Mouse (Mus musculus) thymus, postnatal 0 days (tissue): ENCODE data around the gene Urb1. TPM values are rescaled to one million over a fixed set of nuclear protein-coding genes. Genes with fewer than 3 reads are reported as not detected.
A peak's percentile ranks its signal among the peaks of the same experiment; 100 is the strongest.

Experiments
- DNase-seq: peaks from one replicate; pipeline ENCODE4 v3.0.0-alpha.2; 2015; ENCODE audit warnings: low spot score
- polyA plus RNA-seq: library from polyadenylated mRNA; unstranded; fragments of >200 nt; fragmentation: Nextera tagmentation; extraction: Ambion mirVana; gene quantifications from 2 replicates; pipeline ENCODE4 v1.2.1, GENCODE M21; 2015

Gene Urb1
- polyA plus RNA-seq, 1 experiment from 2014 or later, result 6.0 TPM

DNA sequence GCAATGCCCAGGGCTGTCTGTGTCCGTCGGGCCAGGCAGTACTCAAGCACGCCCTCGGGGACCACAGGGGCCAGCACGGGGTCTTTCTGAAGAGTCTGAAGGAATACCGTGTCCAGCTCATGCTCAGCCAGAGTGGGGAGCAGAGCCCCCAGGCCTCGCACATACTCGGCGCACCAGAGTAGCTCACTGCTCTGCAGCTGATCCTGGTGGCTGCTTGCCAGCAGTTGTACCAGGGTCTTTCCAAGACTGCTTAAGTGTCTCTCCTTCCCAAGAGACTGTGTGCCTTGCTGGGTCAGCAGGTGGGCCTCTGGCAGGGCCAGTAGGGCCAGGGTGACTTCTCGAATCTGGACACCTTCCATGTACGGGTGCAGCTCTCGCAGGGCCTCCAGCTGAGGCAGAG lies 36.0 kb downstream of the Urb1 start:
- no peak for DNase-seq

DNA sequence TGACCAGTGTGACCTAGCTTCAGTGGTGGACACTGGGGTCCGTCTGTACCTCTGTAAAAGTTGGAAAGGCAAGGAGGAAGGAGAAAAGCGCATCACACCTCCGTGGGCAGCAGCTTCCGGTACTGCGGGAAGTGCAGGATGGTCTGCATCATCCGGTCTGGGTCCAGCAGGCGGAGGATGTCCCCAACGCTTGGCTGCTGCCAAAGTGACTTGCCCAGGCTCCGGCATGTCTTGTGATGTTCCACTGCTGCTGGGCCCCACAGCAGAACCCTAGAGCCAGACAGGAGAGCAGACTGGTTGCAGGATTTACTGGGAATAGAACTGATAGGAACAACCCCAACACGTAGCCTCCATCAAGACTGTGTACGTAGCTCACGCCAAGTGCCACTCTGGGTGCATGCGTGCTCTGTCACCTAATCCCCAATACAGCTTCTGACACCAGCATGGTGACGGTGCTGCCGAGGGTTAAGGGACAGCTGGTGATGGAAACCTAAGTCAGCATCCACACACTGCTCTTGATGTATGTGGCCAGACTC lies 43.2 kb downstream of the Urb1 start:
- DNase-seq, result no peak

DNA sequence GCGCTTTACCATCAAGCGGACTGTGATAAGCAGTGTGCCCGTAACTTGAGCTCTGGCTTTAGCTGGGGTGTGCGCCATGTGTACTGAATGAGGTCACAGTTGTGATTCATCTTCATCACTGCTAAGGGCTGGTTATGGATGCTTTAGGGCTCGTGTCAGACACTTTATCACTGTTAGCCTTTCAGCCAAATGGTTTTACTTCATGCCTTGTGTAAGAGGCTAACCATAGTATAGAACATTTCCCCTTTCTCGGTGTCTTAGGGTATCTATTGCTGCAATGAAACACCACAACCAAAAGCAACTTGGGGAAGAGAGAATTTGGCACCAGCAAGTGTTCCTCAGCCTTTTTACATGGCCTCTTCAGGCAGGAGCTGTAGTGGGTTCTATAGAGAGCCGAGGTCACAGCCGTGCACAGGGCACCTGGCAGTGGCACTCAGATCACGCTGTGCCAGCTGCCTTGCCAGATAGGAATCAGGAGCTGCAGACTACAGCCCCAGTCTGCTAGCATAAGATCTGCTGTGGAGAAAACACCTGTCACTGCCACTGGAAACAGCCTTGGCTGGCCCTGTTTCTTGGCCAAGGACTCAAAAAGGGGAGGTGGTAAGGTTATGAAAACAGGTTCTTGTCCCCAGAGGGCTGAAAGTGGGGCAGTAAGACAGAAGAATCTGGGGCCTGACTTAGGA lies 44.9 kb downstream of the Urb1 start:
- DNase-seq, result no peak

DNA sequence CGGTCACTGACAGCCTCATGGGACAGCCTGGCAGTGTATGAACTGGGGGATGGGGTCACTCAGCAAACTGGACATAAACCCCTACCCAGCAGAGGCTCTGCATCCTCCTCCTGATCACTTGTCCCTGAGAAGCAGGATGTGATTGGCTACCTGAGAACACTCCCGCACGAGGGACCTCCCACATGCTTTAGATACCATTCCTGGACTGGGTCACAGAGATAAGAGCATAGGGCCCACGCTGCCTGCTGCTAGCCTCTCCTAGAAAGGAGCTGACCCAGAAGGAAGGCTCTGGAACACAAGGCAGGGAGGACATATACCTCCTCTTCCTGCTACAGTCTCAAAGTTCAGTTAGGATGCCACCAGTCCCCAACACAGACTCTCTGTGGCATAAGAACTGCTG lies 49.7 kb downstream of the Urb1 start:
- DNase-seq, result no peak

DNA sequence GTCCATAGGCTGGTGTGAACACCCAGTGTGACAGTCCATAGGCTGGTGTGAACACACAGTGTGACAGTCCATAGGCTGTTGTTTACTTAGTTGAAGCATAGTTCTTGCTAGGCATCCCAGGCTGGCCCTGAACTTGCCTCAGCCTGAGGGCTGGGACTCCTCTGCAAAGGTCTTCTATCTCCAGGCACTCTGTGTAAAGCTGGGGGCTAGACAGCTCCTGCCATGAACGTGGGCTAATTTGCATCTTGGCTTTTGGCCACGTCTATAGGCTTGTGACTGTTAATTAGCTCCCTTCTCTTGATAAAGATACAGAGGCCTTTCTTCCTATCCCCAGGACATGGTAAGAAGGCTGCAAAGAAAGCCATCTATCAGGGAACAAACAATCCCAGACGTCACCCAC lies 50.9 kb downstream of the Urb1 start:
- no peak for DNase-seq

DNA sequence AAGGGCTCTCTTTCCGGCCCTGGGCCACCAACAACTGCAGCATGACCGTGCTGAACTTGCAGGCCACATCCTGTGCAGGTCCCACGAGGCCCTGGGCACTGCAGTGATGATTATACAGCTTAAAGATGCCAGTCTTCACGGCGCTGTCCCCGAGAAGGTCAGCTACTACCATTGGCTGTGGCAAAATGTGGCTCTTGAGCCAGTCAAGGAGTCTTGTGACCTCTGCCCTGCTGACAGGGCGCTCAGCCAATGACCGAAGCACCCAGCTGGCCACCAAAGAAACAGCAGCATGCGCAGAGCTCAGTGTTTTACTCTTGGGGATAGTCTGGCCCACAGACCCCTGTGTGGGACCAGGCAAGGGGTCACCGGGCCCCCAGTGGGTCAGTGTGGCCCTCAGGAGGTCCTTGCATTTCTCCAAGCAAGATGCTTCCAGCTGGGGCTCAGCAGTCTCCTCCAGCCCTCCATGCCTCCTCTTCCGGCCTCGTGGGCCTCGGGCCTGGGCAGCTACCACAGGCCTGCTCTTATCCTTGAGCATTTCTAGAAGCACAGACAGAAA lies 56.7 kb downstream of the Urb1 start:
- DNase-seq, result no peak

DNA sequence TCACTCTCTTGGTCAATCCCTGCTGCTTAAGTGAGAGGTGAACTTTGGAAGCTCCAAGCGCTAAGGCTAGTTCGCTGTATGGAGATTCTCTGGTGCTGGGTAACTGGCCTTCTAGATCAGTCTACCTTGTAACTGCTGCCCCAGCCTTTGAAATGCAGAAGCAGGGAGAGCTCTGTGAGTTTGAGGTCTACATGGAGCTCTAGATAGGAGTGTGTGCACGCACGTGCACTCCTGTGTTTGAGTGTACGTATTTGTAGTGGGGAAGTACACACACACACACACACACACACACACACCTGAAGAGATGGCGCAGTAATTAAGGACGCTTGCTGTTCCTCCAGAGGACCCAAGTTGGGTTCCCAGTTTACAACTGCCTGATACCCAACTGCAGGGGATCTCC lies 62.0 kb downstream of the Urb1 start:
- DNase-seq, result no peak

DNA sequence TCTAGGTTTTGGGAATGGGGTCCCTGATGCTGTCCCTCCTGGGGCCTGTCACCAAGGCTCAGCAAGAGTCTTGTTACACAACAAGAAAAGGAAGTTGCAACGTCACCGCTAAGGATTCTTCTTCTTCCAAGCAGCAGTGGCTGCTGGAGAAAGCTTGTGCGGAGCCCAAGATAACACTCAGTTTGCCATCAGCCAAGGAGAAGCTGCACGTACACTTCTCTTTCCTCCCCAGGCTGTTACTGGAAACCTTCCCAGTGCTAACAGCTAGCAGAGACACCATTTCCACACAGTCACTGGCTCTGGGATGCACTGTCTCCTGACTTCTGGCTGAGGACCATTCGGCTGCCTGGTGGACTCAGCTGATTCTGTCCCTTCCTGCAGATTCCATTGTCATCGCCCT lies 63.1 kb downstream of the Urb1 start:
- DNase-seq, result no peak

DNA sequence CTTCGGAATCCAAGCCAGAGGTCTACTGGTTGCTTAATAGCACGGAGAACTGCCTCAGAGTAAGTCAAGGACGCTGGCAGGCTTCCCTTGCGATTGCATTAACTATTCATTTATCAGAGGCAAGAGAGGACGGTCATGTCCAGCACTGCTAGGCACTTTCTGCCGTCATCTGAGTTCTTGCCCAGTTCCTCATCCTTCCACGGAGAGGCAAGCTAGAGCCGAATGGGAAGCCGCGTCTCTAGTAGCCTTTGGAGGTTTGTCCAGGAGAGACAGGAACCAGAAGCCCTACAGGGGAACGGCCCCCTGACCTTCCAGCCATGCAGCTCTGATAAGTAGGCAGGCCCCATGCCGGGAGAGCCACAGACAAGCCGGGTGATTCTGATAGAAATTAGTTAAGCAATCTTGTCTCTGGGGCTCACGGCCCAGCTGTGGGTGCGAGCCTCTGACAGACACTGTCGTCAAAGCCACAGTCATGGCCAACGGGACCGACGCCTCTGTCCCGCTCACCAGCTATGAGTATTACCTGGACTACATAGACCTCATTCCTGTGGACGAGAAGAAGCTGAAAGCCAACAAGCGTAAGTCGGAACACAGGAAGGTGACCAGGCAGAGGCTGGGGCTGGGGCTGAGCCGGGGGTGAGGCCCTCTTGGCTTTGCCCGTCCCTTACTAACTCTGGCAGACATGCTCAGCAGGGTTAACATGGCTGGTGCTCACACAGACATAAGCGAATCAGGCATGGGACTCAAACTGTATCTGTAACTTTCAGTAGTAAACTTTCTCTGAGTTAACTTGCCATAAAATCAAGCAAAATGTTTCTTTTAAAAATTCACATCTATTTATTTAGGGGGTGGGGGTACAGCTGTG lies 71.9 kb downstream of the Urb1 start, which contains the start of gene Mrap:
TSS of gene Mrap (plus strand) at position 116 of the 865 bp plus-strand sequence.
- no peak for DNase-seq

DNA sequence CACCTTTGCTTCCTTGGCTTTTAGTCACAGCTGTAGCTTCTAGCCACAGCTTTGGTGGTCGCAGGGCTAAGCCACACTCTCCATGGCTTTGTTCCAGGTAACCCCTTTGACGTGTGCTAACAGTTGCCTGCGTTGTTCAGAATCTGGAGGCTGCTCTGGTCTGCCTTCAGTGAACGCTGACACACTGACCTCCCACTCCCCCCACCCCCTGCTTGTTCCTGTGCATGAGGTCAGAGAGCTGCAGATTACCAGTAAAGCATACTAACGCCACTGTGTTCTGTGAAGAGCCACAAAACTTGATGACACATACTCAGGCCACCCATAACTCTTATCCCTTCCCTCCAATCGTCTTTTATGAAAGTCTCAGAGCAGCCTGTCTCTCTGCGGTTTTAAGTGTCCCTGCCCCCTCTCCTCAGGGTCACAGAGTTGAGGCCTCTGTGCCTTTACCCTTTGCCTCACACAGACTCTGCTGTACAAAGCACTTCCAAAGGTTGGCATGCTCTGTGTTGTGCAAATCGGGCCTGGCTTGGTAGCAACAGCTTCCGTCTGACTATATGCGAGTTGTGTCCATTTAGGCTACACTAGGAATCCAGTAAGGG lies 73.4 kb downstream of the Urb1 start:
- no peak for DNase-seq

DNA sequence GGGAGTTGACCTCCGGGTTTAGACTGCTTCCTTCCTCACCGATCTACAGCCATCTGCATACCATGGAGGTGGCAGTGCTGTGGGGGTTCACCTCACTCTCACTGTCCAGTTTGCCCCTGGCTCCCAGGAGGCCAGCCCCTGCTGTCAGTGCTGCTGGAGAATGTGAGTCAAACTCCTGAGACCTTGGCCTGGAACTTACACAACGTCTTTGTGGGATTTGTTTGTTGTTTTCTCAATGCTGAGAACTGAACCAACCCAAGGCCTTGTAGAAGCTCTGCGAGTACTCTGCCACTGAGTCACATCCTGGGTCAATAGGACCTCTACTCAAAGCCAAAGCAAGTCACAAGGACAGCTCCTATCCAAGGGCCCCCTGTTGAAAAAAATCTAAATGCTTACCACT lies 74.6 kb downstream of the Urb1 start:
- no peak for DNase-seq

DNA sequence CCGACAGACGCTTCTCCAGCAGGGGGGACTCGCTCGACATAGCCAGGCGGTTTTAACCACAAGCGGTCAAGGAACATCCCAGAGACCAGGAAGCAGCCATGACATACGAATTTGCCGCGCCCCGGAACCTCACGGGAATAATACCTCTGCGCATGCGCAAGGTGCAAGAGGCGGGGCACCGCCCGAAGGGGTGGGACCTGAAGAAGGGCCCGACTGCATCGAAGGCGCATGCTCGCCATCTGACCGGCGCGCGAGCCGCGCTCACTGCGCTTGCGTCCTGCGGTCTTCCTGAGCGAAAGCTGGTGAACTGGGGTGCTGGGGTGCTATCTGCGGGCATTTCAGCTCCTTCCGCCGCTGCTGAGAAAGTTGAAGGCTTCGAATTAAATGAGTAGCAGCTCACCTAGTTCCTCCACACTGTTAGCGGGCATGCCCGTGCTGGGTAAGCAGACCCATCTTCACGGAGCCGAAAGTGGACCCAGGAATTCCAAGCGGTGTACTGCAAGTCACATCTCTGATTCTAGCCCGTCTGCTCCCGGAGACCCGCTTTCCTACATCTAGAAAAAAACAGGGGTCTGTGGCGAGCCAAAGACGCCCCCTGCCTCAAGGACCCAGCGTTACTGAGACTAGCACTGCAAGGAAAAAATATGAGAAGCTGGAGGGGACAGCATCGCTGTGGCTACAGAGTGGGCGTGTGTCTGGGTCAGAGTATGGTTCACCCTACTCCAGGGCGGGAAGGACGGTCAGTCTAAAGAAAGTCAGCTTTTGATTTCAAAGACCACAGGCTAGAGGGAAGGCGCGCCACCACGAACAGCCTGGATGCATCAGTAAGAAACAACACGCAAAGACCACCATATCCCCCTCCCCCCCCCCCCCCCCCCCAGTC lies 82.7 kb downstream of the Urb1 start, which contains the start of gene Mis18a:
TSS of gene Mis18a (minus strand) at position 172 of the 883 bp plus-strand sequence.
- DNase-seq, result peak; percentile 96

DNA sequence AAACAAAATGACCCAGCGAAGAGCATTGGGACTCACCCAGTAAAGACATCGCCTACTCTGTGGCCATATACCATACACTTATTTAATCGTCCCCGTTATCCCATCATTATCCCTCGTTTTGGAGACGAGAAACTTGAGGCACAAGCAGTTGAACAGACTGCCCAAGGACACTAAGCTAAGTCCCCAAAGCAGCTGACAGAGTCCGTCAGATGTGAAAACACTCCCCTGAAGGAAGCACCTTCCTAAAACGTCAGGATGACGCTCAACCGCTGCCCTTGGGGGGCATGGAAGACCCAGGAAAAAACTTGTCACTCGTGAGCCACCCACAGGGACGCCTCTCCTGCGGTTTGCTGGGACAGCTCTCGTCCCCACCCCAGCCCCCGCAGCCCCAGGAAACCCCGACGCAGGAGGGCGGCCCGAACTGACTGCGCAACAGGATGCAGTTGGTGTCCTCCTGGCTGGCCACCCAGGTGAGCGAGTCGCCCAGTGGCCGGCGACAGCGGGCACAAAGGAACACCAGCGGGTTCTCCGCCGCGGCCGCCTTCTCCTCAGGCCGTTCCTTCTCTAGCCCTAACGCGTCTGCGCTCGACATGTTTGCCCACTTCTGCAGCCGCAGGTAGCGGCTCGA lies 83.5 kb downstream of the Urb1 start:
- DNase-seq, result no peak

DNA sequence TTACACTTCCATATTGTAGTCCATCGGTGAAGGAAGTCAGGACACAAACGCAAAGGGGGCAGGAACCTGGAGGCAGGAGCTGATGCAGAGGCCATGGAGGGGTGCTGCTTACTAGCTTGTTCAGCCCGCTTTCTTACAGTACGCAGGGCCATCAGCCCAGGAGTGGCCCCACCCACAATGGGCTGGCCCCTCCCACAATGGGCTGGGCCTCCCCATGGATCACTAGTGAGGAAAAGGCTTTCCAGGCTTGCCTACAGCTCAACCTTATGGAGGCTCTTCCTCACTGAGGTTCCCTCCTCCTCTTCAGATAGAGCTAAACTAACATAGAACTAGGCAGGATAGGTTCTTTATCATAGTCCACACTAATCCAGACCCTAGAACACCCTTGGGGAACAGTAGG lies 86.2 kb downstream of the Urb1 start:
- DNase-seq, result no peak

DNA sequence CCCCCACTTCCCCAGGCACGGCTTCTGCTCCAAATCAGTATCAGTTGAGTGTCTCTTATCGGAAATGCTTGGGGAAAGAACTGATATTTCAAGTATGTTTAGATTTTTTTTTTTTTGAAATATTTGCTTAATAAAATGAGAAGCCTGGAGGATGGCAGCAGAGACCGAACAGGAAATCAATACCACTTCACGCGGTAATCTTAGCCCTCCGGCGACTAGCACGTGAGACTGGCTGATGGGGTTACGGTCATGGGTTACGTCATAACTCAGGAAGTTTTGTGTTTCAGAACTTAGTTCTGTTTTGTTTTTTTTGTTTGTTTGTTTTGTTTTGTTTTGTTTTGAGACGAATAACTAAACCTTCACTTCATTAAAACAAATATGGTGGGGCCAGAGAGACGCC lies 99.9 kb downstream of the Urb1 start:
- DNase-seq, result no peak

DNA sequence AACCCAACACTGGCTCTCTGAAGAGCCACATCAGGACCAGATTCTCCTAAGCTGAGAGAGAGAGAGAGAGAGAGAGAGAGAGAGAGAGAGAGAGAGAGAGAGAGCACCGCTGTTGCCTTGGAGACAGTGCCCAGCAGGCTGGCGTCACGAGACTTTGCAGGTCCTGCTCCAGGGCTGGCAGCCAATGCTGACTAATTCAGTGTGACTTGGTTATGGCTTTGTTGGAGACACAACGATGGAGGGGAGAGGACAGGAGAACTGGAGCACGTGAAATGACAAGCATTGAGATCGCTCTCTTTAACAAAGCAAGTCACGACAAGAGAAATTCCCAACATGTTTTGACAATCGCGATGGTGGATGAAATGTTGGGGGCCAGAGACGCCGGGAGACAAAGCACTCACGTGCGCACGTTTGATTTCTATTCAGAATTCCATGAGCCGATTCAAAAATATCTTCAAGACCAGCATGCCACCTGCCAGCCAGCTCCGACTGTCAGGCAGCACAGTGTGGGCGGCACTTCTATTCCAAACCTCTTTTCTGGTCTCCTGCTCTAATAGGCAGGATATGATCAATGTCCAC lies 100.4 kb downstream of the Urb1 start:
- no peak for DNase-seq

DNA sequence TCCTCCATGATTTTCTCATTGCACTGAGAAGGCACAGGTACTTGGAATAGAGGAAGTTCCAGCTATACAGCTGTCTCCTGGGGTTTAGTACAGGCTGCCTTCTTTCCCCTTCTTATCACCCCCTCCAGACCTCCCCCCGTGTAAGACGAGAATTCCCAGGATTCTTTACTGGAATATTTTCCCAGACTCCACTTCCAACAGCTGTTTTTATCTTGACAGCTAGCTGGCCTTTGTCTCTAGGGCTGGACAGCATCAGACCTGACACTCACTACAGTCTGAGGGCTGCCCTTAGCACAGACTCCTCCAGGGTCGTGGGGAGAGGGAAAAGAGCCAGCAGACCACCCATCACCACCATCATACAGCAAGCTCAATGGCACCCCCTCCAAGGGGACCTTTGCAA lies 103.9 kb downstream of the Urb1 start:
- no peak for DNase-seq

DNA sequence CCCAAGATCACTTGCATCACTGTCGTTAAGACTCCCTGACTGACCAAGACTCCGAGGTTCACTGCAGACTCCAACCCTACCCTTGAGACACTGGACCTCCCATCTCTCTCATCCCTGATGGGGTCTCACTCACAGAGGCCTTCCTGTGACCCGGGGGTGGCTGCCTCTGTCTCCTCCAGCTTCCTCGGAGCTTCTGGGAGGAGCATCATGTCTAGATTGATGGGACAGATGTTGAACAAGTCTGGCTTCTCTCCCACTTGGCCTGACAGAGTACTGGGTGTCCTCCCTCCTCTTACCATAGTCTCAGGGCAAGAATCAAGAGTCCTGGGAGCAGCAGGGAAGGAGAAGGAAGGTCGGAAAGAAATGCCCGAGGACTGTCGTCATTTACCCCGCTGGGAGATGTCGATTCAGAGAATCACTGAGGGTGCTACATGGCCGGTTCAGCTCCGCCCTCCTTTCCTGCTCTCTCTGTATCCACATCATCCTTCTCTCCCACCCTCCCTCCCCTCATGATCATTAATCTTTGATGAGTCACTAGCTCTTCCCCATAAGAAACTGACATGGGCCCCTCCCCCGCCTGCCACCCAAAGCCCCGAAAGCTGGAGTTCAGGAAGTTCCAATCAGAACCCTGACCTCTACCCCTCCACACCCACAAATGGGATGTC lies 105.9 kb downstream of the Urb1 start:
- DNase-seq, result no peak

DNA sequence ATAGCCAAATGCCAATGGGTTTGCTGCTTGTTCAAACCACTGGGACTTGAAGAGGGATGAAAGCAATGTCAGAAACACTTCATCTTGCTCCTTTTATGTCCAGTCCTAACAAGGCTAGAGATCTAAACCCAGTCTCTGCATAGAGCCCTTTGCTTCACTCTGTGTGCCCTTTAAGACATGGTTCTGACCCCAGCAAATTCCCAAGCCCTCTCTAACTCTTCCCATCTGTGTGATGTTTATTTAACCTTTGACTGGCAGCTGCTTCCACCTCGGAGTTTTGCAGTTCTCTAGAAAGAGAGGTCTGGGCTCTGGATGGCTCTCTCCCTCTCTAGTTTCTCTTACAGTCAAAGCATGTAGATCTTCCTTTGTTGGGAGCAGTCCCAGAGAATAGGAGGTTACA lies 106.6 kb downstream of the Urb1 start:
- DNase-seq, result no peak
